Mouse (Mus musculus) forebrain, postnatal 0 days (tissue): ENCODE measurements around the gene Pam16. TPM values are rescaled to one million over a fixed set of nuclear protein-coding genes. Genes with fewer than 3 reads are reported as not detected.

ENCODE experiments used
- ATAC-seq: fragments of 200-750 bp; cut with Nextera tagmentation; 2 replicates; pipeline ENCODE4 v1.8.0; 2017; ENCODE audit warnings: mild to moderate bottlenecking, moderate library complexity
- DNase-seq: peaks from one replicate; pipeline ENCODE4 v3.0.0-alpha.2; 2015
- H3K27ac ChIP-seq: fragments of 300-500 bp; sonication (generic); 2 replicates; pipeline ENCODE4 v1.5.1; 2014; ENCODE audit warnings: low read depth, mild to moderate bottlenecking, antibody characterized with exemption, low read length, moderate library complexity, mixed read lengths
- H3K27me3 ChIP-seq: fragments of 300-500 bp; sonication (generic); 2 replicates; pipeline ENCODE4 v1.6.1; 2014; ENCODE audit warnings: mild to moderate bottlenecking, low read length, mixed read lengths; ENCODE audit not compliant: insufficient read depth
- H3K36me3 ChIP-seq: fragments of 300-500 bp; sonication (generic); 2 replicates; pipeline ENCODE4 v1.6.1; 2014; ENCODE audit warnings: mild to moderate bottlenecking, moderate library complexity; ENCODE audit not compliant: insufficient read depth
- H3K4me1 ChIP-seq: fragments of 300-500 bp; sonication (generic); 2 replicates; pipeline ENCODE4 v1.6.1; 2014; ENCODE audit warnings: antibody characterized with exemption; ENCODE audit not compliant: insufficient read depth
- H3K4me2 ChIP-seq: fragments of 300-500 bp; sonication (generic); 2 replicates; pipeline ENCODE4 v1.6.1; 2014; ENCODE audit warnings: low read depth, mild to moderate bottlenecking, moderate library complexity
- H3K4me3 ChIP-seq: fragments of 300-500 bp; sonication (generic); 2 replicates; pipeline ENCODE4 v1.5.1; 2014; ENCODE audit warnings: low read depth, low read length, mixed read lengths
- H3K9ac ChIP-seq: fragments of 300-500 bp; sonication (generic); 2 replicates; pipeline ENCODE4 v1.6.1; 2014; ENCODE audit warnings: mild to moderate bottlenecking
- H3K9me3 ChIP-seq: fragments of 300-500 bp; sonication (generic); 2 replicates; pipeline ENCODE4 v1.6.1; 2016; ENCODE audit warnings: low read length
- CTCF ChIP-seq: sonication (generic); IDR thresholded peaks from 2 replicates; pipeline ENCODE4 v1.5.1; 2016; ENCODE audit warnings: antibody characterized with exemption, control low read depth, low read depth
- WGBS: fragments of 180-500 bp; shearing (Covaris S2); extraction: QIAGEN DNeasy Blood & Tissue Kit; methylation state at CpG from one replicate; pipeline ENCODE4 v1.1.7; 2014; 5-methylcytosine and 5-hydroxymethylcytosine counted together
- polyA plus RNA-seq: library from polyadenylated mRNA; unstranded; fragments of >200 nt; fragmentation: Nextera tagmentation; extraction: Ambion mirVana; gene quantifications from 2 replicates; pipeline ENCODE4 v1.2.1, GENCODE M21; 2015
- total RNA-seq: library from RNA; depleted of rRNA; stranded (reverse); fragments of >200 nt; gene quantifications from 2 replicates; pipeline ENCODE4 v1.2.3, GENCODE M21; 2014

The Pam16 gene
- total and polyA plus RNA-seq, 2 experiments from 2014 or later, result 54.5 to 138 TPM

- Histone ChIP-seq H3K36me3 (no peaks in the 10 kb centered on the region; the same call in none of the 2 replicates), H3K27ac (no peak overlapping the region), H3K9ac (peak overlapping the region; percentile 47), H3K4me1 (no peaks in the 10 kb centered on the region), H3K9me3 (no peaks in the 10 kb centered on the region), H3K27me3 (no peaks in the 10 kb centered on the region), H3K4me2 (peak overlapping the region; percentile 55), H3K4me3 (peak overlapping the region; percentile 32)
- TF ChIP-seq CTCF, result no peak
- ATAC-seq (no peak), DNase-seq (no peak)
- 14% methylated on average over 17 of the region's 17 CpGs for WGBS
These were observed 15.6 kb upstream of the Pam16 start for GRCm38 (mm10) chr16:4640267-4641005.

GRCm38 (mm10) chr16:4639831-4640237 is 15.0 kb upstream of the Pam16 start, which contains the start of the genes Vasn and Dnaja3:
Vasn (plus strand) TSS chr16:4639941.
Dnaja3 (plus strand) TSS chr16:4639989.
- no peaks in the 10 kb centered on the region for H3K9me3 ChIP-seq
- no peaks in the 10 kb centered on the region for H3K4me1 ChIP-seq
- ATAC-seq (peak; percentile 84), DNase-seq (peak; percentile 43)
- peak within 1 kb of the TSS; percentile 32 for H3K4me3 ChIP-seq
- no peaks in the 10 kb centered on the region for H3K27me3 ChIP-seq
- no peak for TF ChIP-seq CTCF
- WGBS, result 2% methylated on average over 22 of the region's 22 CpGs
- no peak within 1 kb of the TSS for H3K27ac ChIP-seq
- H3K4me2 ChIP-seq, result peak within 1 kb of the TSS; percentile 55
- H3K9ac ChIP-seq, result peak within 1 kb of the TSS; percentile 47
- no peaks in the 10 kb centered on the region; the same call in none of the 2 replicates for H3K36me3 ChIP-seq

DNA sequence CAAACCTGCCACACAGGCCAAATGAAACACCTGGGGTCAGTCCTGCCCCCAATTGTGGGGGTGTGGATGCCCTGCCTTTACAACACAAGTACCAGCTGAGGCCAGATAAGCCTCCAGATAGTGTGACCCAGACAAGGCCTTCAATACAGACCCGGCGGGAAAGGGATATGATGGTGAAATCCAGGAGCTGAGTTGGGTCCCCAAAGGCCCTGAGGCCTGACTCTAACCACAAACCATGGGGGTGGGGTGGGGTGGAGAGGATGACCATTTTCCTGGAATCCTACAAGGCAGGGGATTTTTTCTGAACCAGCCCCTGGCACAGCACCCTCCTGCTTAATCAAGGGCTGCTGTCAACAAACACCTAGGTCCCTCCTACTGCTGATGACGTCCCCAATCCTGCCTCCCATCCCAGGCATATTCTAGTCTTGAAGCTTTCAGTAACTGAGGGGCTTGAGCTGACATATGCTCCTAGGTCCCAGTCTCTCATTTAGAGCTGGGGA is 14.2 kb upstream of the Pam16 start:
- no peak for ATAC-seq
- H3K36me3 ChIP-seq, result no peaks in the 10 kb centered on the region; the same call in none of the 2 replicates
- WGBS, result 87% methylated on average over 3 of the region's 3 CpGs
- no peak overlapping the region for H3K4me2 ChIP-seq
- H3K27ac ChIP-seq, result no peak overlapping the region
- H3K9me3 ChIP-seq, result no peaks in the 10 kb centered on the region
- no peaks in the 10 kb centered on the region for H3K4me1 ChIP-seq
- no peak for TF ChIP-seq CTCF
- no peaks in the 10 kb centered on the region for H3K27me3 ChIP-seq
- H3K9ac ChIP-seq, result no peak overlapping the region
- DNase-seq, result no peak
- no peak overlapping the region for H3K4me3 ChIP-seq

DNA sequence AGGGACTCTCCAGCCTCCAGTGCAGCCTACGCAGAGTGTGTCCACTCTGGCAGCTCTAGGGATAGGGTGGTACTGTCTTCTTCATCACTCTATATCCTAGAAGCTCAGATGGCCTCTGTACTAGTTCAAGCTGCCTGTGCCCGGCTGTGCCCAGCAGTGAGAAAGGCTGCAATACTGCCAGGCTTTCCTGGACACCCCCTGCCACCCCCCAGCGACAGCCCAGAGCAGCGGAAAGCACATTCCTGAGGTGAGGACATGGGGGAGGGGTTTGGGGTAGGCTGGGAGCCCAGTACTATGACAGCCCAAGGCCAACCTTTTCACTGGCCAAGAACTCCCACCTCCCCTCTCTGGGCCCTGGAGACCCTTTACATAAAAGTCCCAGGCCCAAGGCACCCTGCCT is 11.0 kb upstream of the Pam16 start:
- no peaks in the 10 kb centered on the region for H3K9me3 ChIP-seq
- H3K27me3 ChIP-seq, result no peaks in the 10 kb centered on the region
- H3K4me3 ChIP-seq, result no peak overlapping the region
- ATAC-seq, result no peak
- H3K27ac ChIP-seq, result no peak overlapping the region
- DNase-seq, result no peak
- no peak overlapping the region for H3K4me2 ChIP-seq
- no peaks in the 10 kb centered on the region for H3K4me1 ChIP-seq
- no peak overlapping the region for H3K9ac ChIP-seq
- no peak for TF ChIP-seq CTCF
- WGBS, result 73% methylated on average over 4 of the region's 4 CpGs
- peaks cover 8% of the 10 kb centered on the region for H3K36me3 ChIP-seq

DNA sequence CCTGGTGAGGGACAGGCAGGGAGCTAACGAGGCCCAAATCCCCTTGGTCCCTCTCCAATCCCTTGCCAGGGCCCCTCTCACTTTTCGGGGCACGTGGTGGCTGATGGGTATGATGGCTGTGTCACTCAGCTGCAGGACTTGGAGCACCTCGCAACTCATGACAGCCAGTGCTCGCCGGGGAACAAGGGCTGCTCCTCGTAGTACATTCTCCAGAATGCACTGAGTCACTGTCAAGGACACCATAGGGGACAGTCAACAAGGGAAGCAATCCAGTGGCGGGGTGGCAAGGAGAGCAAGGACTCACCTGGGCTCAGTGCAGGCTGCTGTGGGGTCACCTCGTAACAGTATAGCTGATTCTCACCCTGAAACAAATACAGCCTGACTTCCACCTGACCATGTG is 9.9 kb upstream of the Pam16 start:
- no peak for TF ChIP-seq CTCF
- no peak for ATAC-seq
- 79% methylated on average over 9 of the region's 9 CpGs for WGBS
- Histone ChIP-seq H3K4me2 (no peak overlapping the region), H3K9ac (no peak overlapping the region), H3K27me3 (no peaks in the 10 kb centered on the region), H3K27ac (no peak overlapping the region), H3K36me3 (peaks cover 13% of the 10 kb centered on the region), H3K4me1 (no peaks in the 10 kb centered on the region), H3K9me3 (no peaks in the 10 kb centered on the region), H3K4me3 (no peak overlapping the region)
- no peak for DNase-seq

DNA sequence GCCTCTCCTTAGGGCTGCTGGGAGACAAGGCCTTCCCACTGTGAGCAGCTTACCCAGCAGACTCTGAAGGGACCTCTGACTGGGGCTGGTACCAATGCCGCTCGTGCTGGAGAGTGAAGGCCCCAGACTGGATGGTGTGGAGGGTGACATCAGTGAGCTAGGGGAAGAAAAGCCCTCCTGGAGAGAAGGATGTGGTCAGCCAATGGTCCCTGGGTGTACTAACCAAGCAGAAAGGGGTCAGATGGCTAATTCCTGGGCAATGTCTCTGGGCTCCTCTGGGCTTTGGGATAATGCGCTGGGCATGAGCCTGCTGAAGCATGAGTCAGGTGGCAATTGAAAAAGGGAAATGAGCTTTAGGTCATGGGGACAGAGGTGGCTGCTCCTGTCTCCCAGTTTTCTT is 8.9 kb upstream of the Pam16 start:
- H3K9me3 ChIP-seq, result no peaks in the 10 kb centered on the region
- whole genome bisulfite sequencing, result 94% methylated on average over 3 of the region's 3 CpGs

DNA sequence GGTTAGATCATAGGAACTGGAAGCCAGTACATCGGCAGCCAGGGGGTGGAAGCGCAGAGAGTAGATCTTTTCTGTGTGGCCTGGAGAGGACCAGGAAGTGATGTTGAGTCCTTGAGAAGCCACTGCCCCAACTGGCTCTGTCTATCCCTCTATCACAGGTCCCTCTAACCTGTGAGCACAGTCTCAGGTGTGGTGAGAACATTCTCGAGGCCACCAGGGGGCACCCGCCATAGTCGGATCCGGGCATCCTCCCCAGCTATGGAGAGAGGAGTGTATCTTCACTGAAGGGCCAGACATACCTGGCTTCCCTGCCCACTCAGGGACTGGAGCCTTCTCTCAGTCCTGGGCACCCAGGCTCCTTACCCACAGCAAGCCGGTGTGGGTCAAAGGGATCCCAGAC is 7.3 kb upstream of the Pam16 start:
- Histone ChIP-seq H3K9ac (no peak overlapping the region), H3K27me3 (no peaks in the 10 kb centered on the region), H3K27ac (no peak overlapping the region), H3K4me2 (no peak overlapping the region), H3K4me1 (no peaks in the 10 kb centered on the region), H3K4me3 (no peak overlapping the region), H3K9me3 (no peaks in the 10 kb centered on the region), H3K36me3 (peaks cover 39% of the 10 kb centered on the region)
- WGBS, result 45% methylated on average over 7 of the region's 7 CpGs
- TF ChIP-seq CTCF, result peak; percentile 51
- DNase-seq (no peak), ATAC-seq (peak; percentile 44; the same call in 1 of the 2 replicates)

More for the DNA sequence above, 8.9 kb upstream of the Pam16 start:
- no peak overlapping the region for H3K4me3 ChIP-seq
- DNase-seq (no peak), ATAC-seq (no peak)
- H3K27me3 ChIP-seq, result no peaks in the 10 kb centered on the region
- no peak overlapping the region for H3K27ac ChIP-seq
- H3K4me2 ChIP-seq, result no peak overlapping the region
- no peak for TF ChIP-seq CTCF
- H3K4me1 ChIP-seq, result no peaks in the 10 kb centered on the region
- peaks cover 23% of the 10 kb centered on the region for H3K36me3 ChIP-seq
- no peak overlapping the region for H3K9ac ChIP-seq
